Mouse (Mus musculus): ENCODE results near the gene Grik4.
"Not testable (repeated sequence)": the region's sequence is repeated elsewhere in the genome, so short reads cannot be mapped to it uniquely, and the experiment has no call there.

Grik4 gene

GRCm38 (mm10) chr9:42943781-42944535, at the start of gene Grik4:
TSS of gene Grik4 (minus strand) at chr9:42944493.
- peak; percentile 10 for DNase-seq (ENCODE audit: low read depth, low spot score)

GRCm38 (mm10) chr9:42993659-42994058, 49.4 kb upstream of the Grik4 start:
- no peak for DNase-seq (ENCODE audit: low read depth, low spot score)

- DNase-seq (ENCODE audit: low read depth, low spot score), result no peak
These were observed 43.7 kb upstream of the Grik4 start for GRCm38 (mm10) chr9:42987988-42988387.

GRCm38 (mm10) chr9:42968894-42969521, 24.7 kb upstream of the Grik4 start:
- DNase-seq (ENCODE audit: low read depth, low spot score), result no peak

GRCm38 (mm10) chr9:42967731-42968130, 23.4 kb upstream of the Grik4 start:
- DNase-seq (ENCODE audit: low read depth, low spot score), result no peak

- not testable (repeated sequence) for DNase-seq (ENCODE audit: low read depth, low spot score)
These were observed 20.5 kb upstream of the Grik4 start for GRCm38 (mm10) chr9:42964809-42965208.

- DNase-seq (ENCODE audit: low read depth, low spot score), result no peak
These were observed 20.1 kb upstream of the Grik4 start for GRCm38 (mm10) chr9:42964366-42964765.

GRCm38 (mm10) chr9:42962506-42962905, 18.2 kb upstream of the Grik4 start:
- no peak for DNase-seq (ENCODE audit: low read depth, low spot score)

GRCm38 (mm10) chr9:42958401-42958800, 14.1 kb upstream of the Grik4 start:
- no peak for DNase-seq (ENCODE audit: low read depth, low spot score)

GRCm38 (mm10) chr9:42948381-42948780, 4.1 kb upstream of the Grik4 start:
- DNase-seq (ENCODE audit: low read depth, low spot score), result no peak

GRCm38 (mm10) chr9:42945174-42945573, 881 bp upstream of the Grik4 start:
- no peak for DNase-seq (ENCODE audit: low read depth, low spot score)

- DNase-seq (ENCODE audit: low read depth, low spot score), result peak; percentile 83
These were observed 278 bp upstream of the Grik4 start for GRCm38 (mm10) chr9:42944536-42945006.

- DNase-seq (ENCODE audit: low read depth, low spot score), result peak; percentile 4
These were observed 1.2 kb downstream of the Grik4 start for GRCm38 (mm10) chr9:42943057-42943529.

- no peak for DNase-seq (ENCODE audit: low read depth, low spot score)
These were observed 2.1 kb downstream of the Grik4 start for GRCm38 (mm10) chr9:42942148-42942547.

GRCm38 (mm10) chr9:42932146-42932545, 12.1 kb downstream of the Grik4 start:
- no peak for DNase-seq (ENCODE audit: low read depth, low spot score)

- no peak for DNase-seq (ENCODE audit: low read depth, low spot score)
These were observed 16.8 kb downstream of the Grik4 start for GRCm38 (mm10) chr9:42927498-42927897.

- DNase-seq (ENCODE audit: low read depth, low spot score), result no peak
These were observed 17.7 kb downstream of the Grik4 start for GRCm38 (mm10) chr9:42926564-42926963.

GRCm38 (mm10) chr9:42921830-42922229, 22.5 kb downstream of the Grik4 start:
- DNase-seq (ENCODE audit: low read depth, low spot score), result no peak

- no peak for DNase-seq (ENCODE audit: low read depth, low spot score)
These were observed 24.1 kb downstream of the Grik4 start for GRCm38 (mm10) chr9:42920190-42920589.

GRCm38 (mm10) chr9:42917911-42918310, 26.4 kb downstream of the Grik4 start:
- DNase-seq (ENCODE audit: low read depth, low spot score), result no peak

GRCm38 (mm10) chr9:42913201-42913600, 31.1 kb downstream of the Grik4 start:
- DNase-seq (ENCODE audit: low read depth, low spot score), result no peak

GRCm38 (mm10) chr9:42908657-42909313, 35.5 kb downstream of the Grik4 start:
- no peak for DNase-seq (ENCODE audit: low read depth, low spot score)
